Mouse (Mus musculus): ENCODE results near the gene Ccl8. TPM values are rescaled to one million over a fixed set of nuclear protein-coding genes. Genes with fewer than 3 reads are reported as not detected.

The Ccl8 gene
- polyA plus RNA-seq, 1 experiment from 2014 or later = not detected

- WGBS = 57% methylated on average over 6 of the region's 6 CpGs
- no peaks in the 10 kb centered on the region for H3K36me3 ChIP-seq (ENCODE audit: control insufficient read depth, insufficient read depth, low read length)
- no peak overlapping the region for H3K27ac ChIP-seq (replicated peaks in 1 of 2; ENCODE audit: control insufficient read depth in 1 of 2, insufficient read depth in 1 of 2, low read depth in 2 of 2, low read length in 2 of 2)
- H3K4me2 ChIP-seq (ENCODE audit: low read length) = no peak overlapping the region
- no peak for ATAC-seq (ENCODE audit: insufficient number of reproducible peaks, insufficient read depth, low FRiP score, low read depth)
- no peaks in the 10 kb centered on the region for H3K4me1 ChIP-seq (ENCODE audit: control insufficient read depth in 2 of 2, insufficient read depth in 2 of 2, low read length in 2 of 2)
- no peak overlapping the region for H3K9ac ChIP-seq (ENCODE audit: low read length)
- H3K27me3 ChIP-seq (ENCODE audit: control insufficient read depth, insufficient read depth, low read length) = no peaks in the 10 kb centered on the region
- no peaks in the 10 kb centered on the region for H3K9me3 ChIP-seq (ENCODE audit: control insufficient read depth, low read length)
- no peak overlapping the region for H3K4me3 ChIP-seq (ENCODE audit: control insufficient read depth in 1 of 2, insufficient read depth in 1 of 2, low read depth in 1 of 2, low read length in 2 of 2)
Measured at GRCm38 (mm10) chr11:82110372-82111248, 4.4 kb upstream of the Ccl8 start.

GRCm38 (mm10) chr11:82116041-82116440, 1.1 kb downstream of the Ccl8 start:
- H3K9me3 ChIP-seq (ENCODE audit: control insufficient read depth, low read length) = no peaks in the 10 kb centered on the region
- H3K4me1 ChIP-seq (ENCODE audit: control insufficient read depth in 2 of 2, insufficient read depth in 2 of 2, low read length in 2 of 2) = no peaks in the 10 kb centered on the region
- H3K4me3 ChIP-seq (ENCODE audit: control insufficient read depth in 1 of 2, insufficient read depth in 1 of 2, low read depth in 1 of 2, low read length in 2 of 2) = no peak overlapping the region
- no peak overlapping the region for H3K27ac ChIP-seq (replicated peaks in 1 of 2; ENCODE audit: control insufficient read depth in 1 of 2, insufficient read depth in 1 of 2, low read depth in 2 of 2, low read length in 2 of 2)
- H3K4me2 ChIP-seq (ENCODE audit: low read length) = no peak overlapping the region
- H3K9ac ChIP-seq (ENCODE audit: low read length) = no peak overlapping the region
- H3K36me3 ChIP-seq (ENCODE audit: control insufficient read depth, insufficient read depth, low read length) = no peaks in the 10 kb centered on the region
- 77% methylated on average over 3 of the region's 3 CpGs for WGBS
- H3K27me3 ChIP-seq (ENCODE audit: control insufficient read depth, insufficient read depth, low read length) = no peaks in the 10 kb centered on the region
- ATAC-seq (ENCODE audit: insufficient number of reproducible peaks, insufficient read depth, low FRiP score, low read depth) = no peak

GRCm38 (mm10) chr11:82132977-82133376, 18.0 kb downstream of the Ccl8 start:
- no peak for ATAC-seq (ENCODE audit: insufficient number of reproducible peaks, insufficient read depth, low FRiP score, low read depth)
- H3K4me2 ChIP-seq (ENCODE audit: low read length) = no peak overlapping the region
- H3K27ac ChIP-seq (replicated peaks in 1 of 2; ENCODE audit: control insufficient read depth in 1 of 2, insufficient read depth in 1 of 2, low read depth in 2 of 2, low read length in 2 of 2) = no peak overlapping the region
- no peaks in the 10 kb centered on the region for H3K4me1 ChIP-seq (ENCODE audit: control insufficient read depth in 2 of 2, insufficient read depth in 2 of 2, low read length in 2 of 2)
- no peak overlapping the region for H3K9ac ChIP-seq (ENCODE audit: low read length)
- H3K36me3 ChIP-seq (ENCODE audit: control insufficient read depth, insufficient read depth, low read length) = no peaks in the 10 kb centered on the region
- no peak overlapping the region for H3K4me3 ChIP-seq (ENCODE audit: control insufficient read depth in 1 of 2, insufficient read depth in 1 of 2, low read depth in 1 of 2, low read length in 2 of 2)
- H3K9me3 ChIP-seq (ENCODE audit: control insufficient read depth, low read length) = no peaks in the 10 kb centered on the region
- no peaks in the 10 kb centered on the region for H3K27me3 ChIP-seq (ENCODE audit: control insufficient read depth, insufficient read depth, low read length)
- WGBS = 62% methylated on average over 1 of the region's 1 CpGs

GRCm38 (mm10) chr11:82136196-82136595, 21.2 kb downstream of the Ccl8 start:
- Histone ChIP-seq H3K27me3 (ENCODE audit: control insufficient read depth, insufficient read depth, low read length) (no peaks in the 10 kb centered on the region), H3K9me3 (ENCODE audit: control insufficient read depth, low read length) (no peaks in the 10 kb centered on the region), H3K4me3 (ENCODE audit: control insufficient read depth in 1 of 2, insufficient read depth in 1 of 2, low read depth in 1 of 2, low read length in 2 of 2) (no peak overlapping the region), H3K36me3 (ENCODE audit: control insufficient read depth, insufficient read depth, low read length) (no peaks in the 10 kb centered on the region), H3K9ac (ENCODE audit: low read length) (no peak overlapping the region), H3K4me2 (ENCODE audit: low read length) (no peak overlapping the region), H3K4me1 (ENCODE audit: control insufficient read depth in 2 of 2, insufficient read depth in 2 of 2, low read length in 2 of 2) (no peaks in the 10 kb centered on the region), H3K27ac (replicated peaks in 1 of 2; ENCODE audit: control insufficient read depth in 1 of 2, insufficient read depth in 1 of 2, low read depth in 2 of 2, low read length in 2 of 2) (no peak overlapping the region)
- WGBS = 69% methylated on average over 2 of the region's 2 CpGs
- no peak for ATAC-seq (ENCODE audit: insufficient number of reproducible peaks, insufficient read depth, low FRiP score, low read depth)

- no peak for ATAC-seq (ENCODE audit: insufficient number of reproducible peaks, insufficient read depth, low FRiP score, low read depth)
- no peaks in the 10 kb centered on the region for H3K36me3 ChIP-seq (ENCODE audit: control insufficient read depth, insufficient read depth, low read length)
- H3K9ac ChIP-seq (ENCODE audit: low read length) = no peak overlapping the region
- H3K4me3 ChIP-seq (ENCODE audit: control insufficient read depth in 1 of 2, insufficient read depth in 1 of 2, low read depth in 1 of 2, low read length in 2 of 2) = no peak overlapping the region
- H3K4me1 ChIP-seq (ENCODE audit: control insufficient read depth in 2 of 2, insufficient read depth in 2 of 2, low read length in 2 of 2) = no peaks in the 10 kb centered on the region
- H3K27ac ChIP-seq (replicated peaks in 1 of 2; ENCODE audit: control insufficient read depth in 1 of 2, insufficient read depth in 1 of 2, low read depth in 2 of 2, low read length in 2 of 2) = no peak overlapping the region
- WGBS = 61% methylated on average over 7 of the region's 7 CpGs
- H3K9me3 ChIP-seq (ENCODE audit: control insufficient read depth, low read length) = no peaks in the 10 kb centered on the region
- no peak overlapping the region for H3K4me2 ChIP-seq (ENCODE audit: low read length)
- no peaks in the 10 kb centered on the region for H3K27me3 ChIP-seq (ENCODE audit: control insufficient read depth, insufficient read depth, low read length)
Measured at GRCm38 (mm10) chr11:82139492-82140094, 24.6 kb downstream of the Ccl8 start.

- H3K36me3 ChIP-seq (ENCODE audit: control insufficient read depth, insufficient read depth, low read length) = no peaks in the 10 kb centered on the region
- H3K9ac ChIP-seq (ENCODE audit: low read length) = no peak overlapping the region
- no peak for ATAC-seq (ENCODE audit: insufficient number of reproducible peaks, insufficient read depth, low FRiP score, low read depth)
- H3K27ac ChIP-seq (replicated peaks in 1 of 2; ENCODE audit: control insufficient read depth in 1 of 2, insufficient read depth in 1 of 2, low read depth in 2 of 2, low read length in 2 of 2) = no peak overlapping the region
- no peaks in the 10 kb centered on the region for H3K27me3 ChIP-seq (ENCODE audit: control insufficient read depth, insufficient read depth, low read length)
- H3K4me3 ChIP-seq (ENCODE audit: control insufficient read depth in 1 of 2, insufficient read depth in 1 of 2, low read depth in 1 of 2, low read length in 2 of 2) = no peak overlapping the region
- H3K4me1 ChIP-seq (ENCODE audit: control insufficient read depth in 2 of 2, insufficient read depth in 2 of 2, low read length in 2 of 2) = no peaks in the 10 kb centered on the region
- no peaks in the 10 kb centered on the region for H3K9me3 ChIP-seq (ENCODE audit: control insufficient read depth, low read length)
- H3K4me2 ChIP-seq (ENCODE audit: low read length) = no peak overlapping the region
- 87% methylated on average over 2 of the region's 2 CpGs for WGBS
Measured at GRCm38 (mm10) chr11:82159126-82159525, 44.1 kb downstream of the Ccl8 start.

GRCm38 (mm10) chr11:82163285-82163684, 48.3 kb downstream of the Ccl8 start:
- WGBS = 59% methylated on average over 8 of the region's 8 CpGs
- H3K4me3 ChIP-seq (ENCODE audit: control insufficient read depth in 1 of 2, insufficient read depth in 1 of 2, low read depth in 1 of 2, low read length in 2 of 2) = no peak overlapping the region
- H3K9me3 ChIP-seq (ENCODE audit: control insufficient read depth, low read length) = no peaks in the 10 kb centered on the region
- no peaks in the 10 kb centered on the region for H3K4me1 ChIP-seq (ENCODE audit: control insufficient read depth in 2 of 2, insufficient read depth in 2 of 2, low read length in 2 of 2)
- no peak for ATAC-seq (ENCODE audit: insufficient number of reproducible peaks, insufficient read depth, low FRiP score, low read depth)
- no peaks in the 10 kb centered on the region for H3K27me3 ChIP-seq (ENCODE audit: control insufficient read depth, insufficient read depth, low read length)
- H3K9ac ChIP-seq (ENCODE audit: low read length) = no peak overlapping the region
- no peak overlapping the region for H3K4me2 ChIP-seq (ENCODE audit: low read length)
- H3K36me3 ChIP-seq (ENCODE audit: control insufficient read depth, insufficient read depth, low read length) = no peaks in the 10 kb centered on the region
- H3K27ac ChIP-seq (replicated peaks in 1 of 2; ENCODE audit: control insufficient read depth in 1 of 2, insufficient read depth in 1 of 2, low read depth in 2 of 2, low read length in 2 of 2) = no peak overlapping the region

Data from heart, embryonic 14.5 days (tissue).